Mouse (Mus musculus) kidney, adult 2 months (tissue): ENCODE data around the gene Arl15. TPM values are rescaled to one million over a fixed set of nuclear protein-coding genes. Genes with fewer than 3 reads are reported as not detected.

Experiments used
- DNase-seq: peaks from one replicate; pipeline ENCODE4 v3.0.0; 2021
- H3K27ac ChIP-seq: fragments of 200-500 bp; 2 replicates; pipeline ENCODE4 v1.5.1; 2012; ENCODE audit warnings: low read depth, low read length, control low read depth, inconsistent platforms; ENCODE audit not compliant: insufficient read depth
- H3K27me3 ChIP-seq: fragments of 200-500 bp; replicated peaks from 2 replicates; pipeline ENCODE4 v1.6.1; 2012; ENCODE audit warnings: mild to moderate bottlenecking, moderate library complexity, low read length, inconsistent platforms; ENCODE audit not compliant: control insufficient read depth, insufficient read depth
- H3K36me3 ChIP-seq: fragments of 200-500 bp; 2 replicates; pipeline ENCODE4 v1.6.1; 2012; ENCODE audit warnings: mild to moderate bottlenecking, moderate library complexity, low read length, inconsistent platforms; ENCODE audit not compliant: control insufficient read depth, insufficient read depth
- H3K4me1 ChIP-seq: fragments of 200-500 bp; 2 replicates; pipeline ENCODE4 v1.6.1; 2011; ENCODE audit warnings: low read length; ENCODE audit not compliant: control insufficient read depth, insufficient read depth
- H3K4me3 ChIP-seq: fragments of 200-500 bp; 2 replicates; pipeline ENCODE4 v1.5.1; 2011; ENCODE audit warnings: mild to moderate bottlenecking, low read depth, low read length, control low read depth; ENCODE audit not compliant: insufficient read depth
- CTCF ChIP-seq: fragments of 200-500 bp; conservative IDR thresholded peaks from 2 replicates; pipeline ENCODE4 v1.5.1; 2011; ENCODE audit warnings: low read depth, mild to moderate bottlenecking, control low read depth, low read length, moderate library complexity, mixed read lengths; ENCODE audit not compliant: insufficient read depth, insufficient read length
- POLR2A ChIP-seq: fragments of 200-500 bp; IDR thresholded peaks from one replicate; pipeline ENCODE4 v1.6.1; 2011; ENCODE audit warnings: low read depth, low read length, control low read depth
- WGBS: fragments of 180-500 bp; shearing (Covaris S2); methylation state at CpG from one replicate; pipeline ENCODE4 v1.1.7; 2018; 5-methylcytosine and 5-hydroxymethylcytosine counted together
- polyA plus RNA-seq: library from polyadenylated mRNA; depleted of rRNA; stranded (reverse); fragments of >200 nt; gene quantifications from 2 replicates; pipeline ENCODE4 v1.2.3, GENCODE M21; 2012

The Arl15 gene
- polyA plus RNA-seq, 1 experiment = 9.4 TPM

DNA sequence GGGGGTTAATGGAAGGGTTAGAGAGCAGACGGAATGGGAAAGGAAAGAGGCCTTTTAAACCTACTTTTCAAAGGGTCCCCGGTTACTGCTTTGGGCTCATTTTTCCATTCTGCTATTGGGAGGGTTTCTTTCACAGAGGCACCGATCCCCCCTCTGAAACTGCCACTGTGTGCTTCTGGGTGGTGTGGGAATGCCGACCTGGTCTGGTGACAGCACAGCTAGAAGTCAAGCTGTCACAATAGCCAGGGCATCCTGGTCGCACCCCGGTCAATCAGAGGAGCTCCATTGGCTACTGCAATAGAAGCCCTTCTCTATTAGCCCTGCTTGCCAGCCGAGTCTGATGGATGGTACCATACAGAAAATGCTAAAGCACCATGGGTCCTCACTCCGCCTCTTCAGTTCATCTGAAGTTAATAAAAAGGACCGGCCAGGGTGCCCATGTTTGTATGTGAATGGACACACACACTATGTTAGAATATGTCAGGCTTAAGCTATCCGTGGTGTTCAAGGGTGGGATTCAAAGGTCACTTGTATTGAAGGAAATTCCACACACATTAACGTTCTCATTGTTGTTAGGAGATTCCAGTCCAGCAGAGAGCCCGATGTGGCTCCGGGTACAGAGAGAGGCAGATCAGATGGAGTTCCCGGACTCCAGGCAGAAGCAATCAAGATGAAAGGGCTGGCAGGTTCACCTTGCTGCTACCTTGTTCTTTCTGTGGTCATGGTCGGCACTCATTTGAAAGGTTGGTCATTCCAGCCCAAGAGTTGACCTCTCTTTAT lies 258.3 kb downstream of the Arl15 start:
- Histone ChIP-seq H3K4me3 (no peak overlapping the region), H3K36me3 (no peaks in the 10 kb centered on the region), H3K4me1 (no peaks in the 10 kb centered on the region), H3K27me3 (no peaks in the 10 kb centered on the region), H3K27ac (no peak overlapping the region)
- DNase-seq = no peak
- no peak for TF ChIP-seq CTCF
- 64% methylated on average over 15 of the region's 15 CpGs for WGBS

DNA sequence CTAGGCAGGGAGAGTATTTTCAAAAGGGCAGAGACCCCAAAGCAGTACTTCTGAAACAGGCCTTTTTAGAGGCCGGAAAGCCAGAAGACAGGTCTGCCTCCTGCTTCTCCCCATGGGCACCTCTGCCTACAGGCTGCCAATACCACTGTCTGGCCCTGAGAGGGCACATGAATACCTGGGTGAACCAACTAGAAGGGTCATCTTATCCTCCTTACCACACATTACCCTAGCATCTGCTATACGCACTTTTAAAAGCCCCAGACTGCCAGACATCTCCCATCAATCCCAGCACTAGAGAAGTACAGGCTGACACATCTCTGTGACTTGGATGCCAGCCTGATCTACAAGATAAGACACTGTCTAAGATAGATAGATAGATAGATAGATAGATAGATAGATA lies 259.0 kb downstream of the Arl15 start:
- 98% methylated on average over 2 of the region's 2 CpGs for WGBS
- no peak for DNase-seq
- no peak overlapping the region for H3K27ac ChIP-seq
- TF ChIP-seq POLR2A = no peak
- H3K4me3 ChIP-seq = no peak overlapping the region
- H3K4me1 ChIP-seq = no peaks in the 10 kb centered on the region
- no peaks in the 10 kb centered on the region for H3K36me3 ChIP-seq
- no peaks in the 10 kb centered on the region for H3K27me3 ChIP-seq

DNA sequence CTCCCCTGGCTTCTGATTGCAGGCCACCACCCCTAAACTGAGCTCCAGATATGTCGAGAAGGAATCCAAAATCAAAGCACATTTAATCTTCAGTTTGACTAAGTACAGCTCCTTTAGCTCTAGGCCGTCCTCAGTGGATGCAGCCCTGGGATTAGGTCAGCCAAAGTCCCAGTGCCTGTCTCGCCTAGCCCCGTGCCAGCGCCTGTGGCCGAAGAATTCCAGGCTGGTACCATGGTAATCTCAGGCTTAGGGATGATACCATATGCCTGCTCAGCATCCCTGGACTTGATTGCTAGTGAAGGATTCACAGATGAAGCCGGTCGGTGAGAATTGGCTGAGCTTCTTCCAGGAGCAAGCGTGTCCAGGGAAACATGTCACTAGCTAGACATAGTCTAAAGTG lies 261.4 kb downstream of the Arl15 start:
- H3K4me1 ChIP-seq = no peaks in the 10 kb centered on the region
- H3K27me3 ChIP-seq = no peaks in the 10 kb centered on the region
- no peaks in the 10 kb centered on the region for H3K36me3 ChIP-seq
- no peak overlapping the region for H3K4me3 ChIP-seq
- WGBS = 95% methylated on average over 9 of the region's 9 CpGs
- TF ChIP-seq POLR2A = no peak
- no peak for TF ChIP-seq CTCF
- H3K27ac ChIP-seq = no peak overlapping the region
- DNase-seq = no peak

DNA sequence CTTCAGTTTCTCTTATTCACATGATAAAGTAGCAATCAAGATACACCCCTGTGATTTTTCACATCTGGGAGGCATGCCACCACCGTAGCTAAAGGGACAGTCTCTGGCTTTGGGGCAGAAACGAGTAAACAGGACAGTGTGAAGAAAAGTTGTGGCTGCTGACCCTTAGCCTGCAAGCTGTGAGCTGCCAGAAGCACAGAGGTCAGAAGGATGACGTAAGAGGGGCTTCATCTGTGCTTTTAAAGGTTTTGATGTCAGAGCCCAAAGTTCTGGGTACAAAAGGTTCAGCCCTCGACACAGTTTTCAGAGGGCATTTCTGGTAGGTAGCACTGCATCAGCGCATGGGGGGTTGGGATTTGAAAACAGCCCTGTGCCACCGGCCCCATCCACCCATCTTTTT lies 266.0 kb downstream of the Arl15 start:
- H3K36me3 ChIP-seq = no peaks in the 10 kb centered on the region
- H3K27me3 ChIP-seq = no peaks in the 10 kb centered on the region
- H3K4me3 ChIP-seq = no peak overlapping the region
- WGBS = 71% methylated on average over 6 of the region's 6 CpGs
- no peak overlapping the region for H3K27ac ChIP-seq
- TF ChIP-seq POLR2A (no peak), CTCF (no peak)
- no peaks in the 10 kb centered on the region for H3K4me1 ChIP-seq
- DNase-seq = no peak

DNA sequence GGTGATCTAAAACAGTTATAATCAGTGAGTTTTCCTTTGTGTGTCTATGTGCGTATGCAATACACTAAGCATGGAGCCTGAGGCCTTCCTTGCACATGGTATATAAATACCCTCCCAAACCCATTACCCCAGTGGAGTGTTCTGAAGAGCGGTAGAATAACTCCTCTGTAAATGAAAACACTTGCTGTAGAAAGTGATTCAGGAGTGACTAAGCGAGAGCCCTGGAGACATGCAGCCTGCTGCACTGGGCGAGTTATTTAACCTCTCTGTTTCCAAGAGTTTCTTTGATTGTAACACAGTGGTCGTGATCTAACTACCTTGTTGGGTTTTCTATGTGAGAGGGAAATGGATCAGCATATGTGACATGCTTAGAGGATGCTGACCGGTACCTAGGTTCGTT lies 266.9 kb downstream of the Arl15 start:
- Histone ChIP-seq H3K4me3 (no peak overlapping the region), H3K4me1 (no peaks in the 10 kb centered on the region), H3K36me3 (no peaks in the 10 kb centered on the region), H3K27ac (no peak overlapping the region), H3K27me3 (no peaks in the 10 kb centered on the region)
- 98% methylated on average over 7 of the region's 7 CpGs for WGBS
- no peak for DNase-seq
- TF ChIP-seq POLR2A (no peak), CTCF (no peak)

DNA sequence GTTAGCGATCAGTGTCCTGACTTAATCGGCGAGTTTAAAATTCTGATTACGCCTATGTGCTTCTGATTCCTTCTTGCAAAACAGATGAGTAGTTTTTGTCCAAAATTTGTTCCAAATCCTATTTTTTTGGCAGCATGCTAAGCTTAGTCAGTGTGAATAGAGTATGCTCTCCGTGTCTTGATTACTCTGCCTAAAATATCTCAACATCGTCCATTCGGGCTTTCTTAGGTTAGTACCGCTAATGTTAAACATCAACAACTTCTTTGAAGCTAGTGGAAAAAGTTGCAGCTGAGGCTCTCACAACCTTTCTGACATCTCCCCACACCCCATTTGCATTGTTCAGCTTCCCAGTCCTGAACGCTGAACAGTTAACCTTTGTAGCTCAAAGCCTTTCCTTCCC lies 269.8 kb downstream of the Arl15 start:
- DNase-seq = no peak
- Histone ChIP-seq H3K27ac (no peak overlapping the region), H3K4me1 (no peaks in the 10 kb centered on the region), H3K27me3 (no peaks in the 10 kb centered on the region), H3K36me3 (no peaks in the 10 kb centered on the region), H3K4me3 (no peak overlapping the region)
- TF ChIP-seq CTCF (no peak), POLR2A (no peak)
- WGBS = 88% methylated on average over 9 of the region's 9 CpGs

DNA sequence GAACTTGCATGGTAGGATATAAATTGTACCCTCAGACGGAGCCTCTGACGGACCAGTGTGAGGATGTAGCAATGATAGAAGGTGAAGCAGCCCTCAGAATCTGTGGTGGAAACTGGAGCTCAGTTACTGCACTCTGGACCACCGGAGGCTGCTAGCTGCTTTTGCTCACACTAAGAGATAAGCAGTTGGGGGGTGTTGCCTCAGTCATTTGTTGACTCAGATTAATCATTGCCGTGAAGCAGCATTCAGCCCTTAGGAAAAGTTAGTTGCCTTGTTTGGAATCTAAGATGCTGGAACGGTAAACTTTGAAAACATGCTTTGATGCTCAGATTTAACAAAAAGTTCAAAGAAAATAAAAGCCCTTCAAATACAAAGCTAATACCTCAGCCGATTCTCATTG lies 270.7 kb downstream of the Arl15 start:
- no peaks in the 10 kb centered on the region for H3K36me3 ChIP-seq
- H3K27ac ChIP-seq = no peak overlapping the region
- no peak for TF ChIP-seq CTCF
- TF ChIP-seq POLR2A = no peak
- 62% methylated on average over 6 of the region's 6 CpGs for WGBS
- H3K27me3 ChIP-seq = no peaks in the 10 kb centered on the region
- no peaks in the 10 kb centered on the region for H3K4me1 ChIP-seq
- no peak for DNase-seq
- no peak overlapping the region for H3K4me3 ChIP-seq
